Mouse (Mus musculus) gastrocnemius, adult 8-10 months (tissue): Measurements from ENCODE around the gene Nkiras1. TPM values are rescaled to one million over a fixed set of nuclear protein-coding genes. Genes with fewer than 3 reads are reported as not detected.

Experiments used
- DNase-seq, 2 experiments: peaks; one replicate each; pipeline ENCODE4 v3.0.0; 2022; ENCODE audit warnings: low spot score in 2 of 2
- total RNA-seq, 4 experiments: library from RNA; stranded (reverse); gene quantifications; 2 replicates each; pipeline ENCODE4 v1.2.4; 2022

The Nkiras1 gene
- total RNA-seq, 4 experiments from 2014 or later, result 31.0 to 33.9 (median 31.8) TPM

- DNase-seq, result no peak
Measured at GRCm38 (mm10) chr14:18274526-18274925, 3.6 kb downstream of the Nkiras1 start.

DNA sequence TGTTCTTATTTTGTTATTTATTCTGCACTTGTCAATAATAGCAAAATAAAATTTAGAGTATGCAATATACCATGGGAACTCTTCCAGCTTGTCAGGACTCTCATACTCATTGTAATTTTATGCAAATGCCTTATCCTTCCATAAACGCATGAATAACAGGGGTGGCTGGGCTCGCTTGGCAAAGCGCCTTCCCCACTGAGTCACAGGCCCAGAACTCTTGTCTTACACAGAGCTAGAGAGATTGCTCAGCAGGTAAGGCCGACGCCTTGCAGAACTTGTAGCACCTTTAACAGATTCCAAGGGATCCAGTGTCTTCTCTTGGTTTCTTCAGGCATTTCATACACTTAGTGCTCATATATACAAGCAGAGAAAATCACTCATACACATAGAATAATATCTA lies 9.4 kb downstream of the Nkiras1 start:
- no peak for DNase-seq

- no peak for DNase-seq
Measured at GRCm38 (mm10) chr14:18284581-18284980, 13.6 kb downstream of the Nkiras1 start.

- no peak for DNase-seq
Measured at GRCm38 (mm10) chr14:18285476-18285875, 14.5 kb downstream of the Nkiras1 start.

DNA sequence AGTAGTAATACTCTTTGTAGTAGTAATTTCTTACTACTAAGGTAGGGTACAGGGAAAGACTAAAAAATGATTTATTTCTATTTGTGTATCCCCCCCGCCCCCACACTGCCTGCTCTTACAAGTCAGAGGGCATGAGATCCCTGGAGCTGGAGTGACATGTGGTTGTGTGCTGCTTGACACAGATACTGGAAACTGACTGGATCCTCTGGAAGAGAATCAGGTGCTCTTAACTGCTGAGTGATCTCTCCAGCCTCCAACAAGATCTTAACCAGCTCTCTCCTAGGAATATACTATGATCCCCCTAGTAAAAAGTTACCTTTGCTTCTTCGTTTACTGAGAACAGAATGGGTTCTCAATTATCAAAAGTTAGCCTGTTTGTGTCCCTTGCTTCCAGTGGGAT lies 15.5 kb downstream of the Nkiras1 start:
- DNase-seq, result no peak

- DNase-seq, result no peak
Measured at GRCm38 (mm10) chr14:18287391-18287790, 16.5 kb downstream of the Nkiras1 start.

GRCm38 (mm10) chr14:18292111-18292510 lies 21.2 kb downstream of the Nkiras1 start:
- no peak for DNase-seq

DNA sequence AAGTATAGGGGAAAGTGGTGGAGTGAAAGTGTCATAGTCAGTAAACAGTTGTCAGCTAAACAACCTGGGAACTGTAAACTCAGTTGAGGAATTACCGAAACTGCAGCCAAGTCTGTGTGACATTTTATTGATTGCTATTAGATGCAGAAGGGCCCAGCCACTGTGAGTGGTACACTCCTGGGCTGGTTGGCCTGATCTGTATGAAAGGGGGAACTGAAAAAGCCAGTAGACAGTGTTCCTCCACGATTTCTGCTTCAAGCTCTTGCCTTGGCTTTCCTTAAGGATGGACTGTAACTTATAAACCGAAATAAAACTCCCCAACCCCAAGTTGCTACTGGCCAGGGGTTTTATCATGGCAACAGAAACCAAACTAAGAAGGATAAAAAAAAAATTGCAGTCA lies 21.6 kb downstream of the Nkiras1 start:
- no peak for DNase-seq

DNA sequence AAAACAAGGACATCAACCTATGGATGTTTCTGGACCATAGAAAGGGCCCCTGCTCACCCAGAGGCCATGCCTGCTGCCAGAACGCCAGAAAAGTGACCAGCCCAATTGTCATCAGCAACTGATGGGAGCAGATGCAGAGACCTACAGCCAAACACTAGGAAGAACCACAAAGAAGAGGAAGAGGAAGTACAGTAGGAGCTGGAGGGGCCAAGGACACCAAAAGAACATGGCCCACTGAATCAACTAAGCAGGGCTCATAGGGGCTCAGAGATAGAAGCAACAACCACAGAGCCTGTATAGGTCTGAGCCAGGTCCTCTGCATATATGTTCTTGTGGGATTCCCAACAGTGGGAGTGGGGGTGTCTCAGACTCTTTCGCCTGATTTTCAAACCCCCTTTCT lies 26.5 kb downstream of the Nkiras1 start:
- no peak for DNase-seq

DNA sequence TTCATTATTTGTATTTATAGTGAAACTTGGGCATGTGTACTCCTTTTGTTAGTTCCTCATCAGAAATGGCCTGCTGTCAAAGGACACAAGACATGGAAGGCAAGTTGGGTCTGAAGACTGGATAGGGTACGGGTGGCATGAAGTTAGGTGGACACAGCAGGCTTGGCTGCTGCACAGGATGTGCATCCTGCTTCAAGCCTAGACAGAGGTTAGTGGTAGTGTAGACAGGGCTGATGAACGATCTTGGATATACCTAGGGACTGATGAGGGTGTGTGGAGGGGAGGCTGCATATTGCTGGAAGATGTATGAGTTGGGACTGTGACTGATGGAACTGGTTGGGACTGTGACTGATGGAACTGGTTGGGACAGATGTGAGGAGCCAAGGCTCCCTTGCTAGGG lies 27.9 kb downstream of the Nkiras1 start:
- DNase-seq, result no peak

DNA sequence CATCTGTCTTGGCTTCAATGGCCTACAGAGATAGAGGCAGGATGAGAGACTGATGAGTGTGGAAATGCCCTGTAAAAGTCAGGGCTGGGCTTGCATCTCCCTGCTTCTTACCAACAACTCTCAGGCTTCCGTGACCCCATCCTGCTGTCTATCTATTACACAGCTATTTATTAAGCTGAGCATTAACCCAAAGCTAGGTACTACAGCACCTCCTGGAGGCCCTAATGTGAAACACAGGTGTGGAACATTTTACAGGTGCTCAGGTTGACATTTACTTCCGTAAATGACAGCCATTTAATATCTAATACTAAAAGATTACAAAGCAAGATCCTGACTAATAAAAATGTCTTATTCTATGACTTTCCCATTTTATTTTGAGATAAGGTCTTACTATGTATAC lies 29.7 kb downstream of the Nkiras1 start:
- no peak for DNase-seq

- DNase-seq, result no peak
Measured at GRCm38 (mm10) chr14:18301591-18301990, 30.7 kb downstream of the Nkiras1 start.

DNA sequence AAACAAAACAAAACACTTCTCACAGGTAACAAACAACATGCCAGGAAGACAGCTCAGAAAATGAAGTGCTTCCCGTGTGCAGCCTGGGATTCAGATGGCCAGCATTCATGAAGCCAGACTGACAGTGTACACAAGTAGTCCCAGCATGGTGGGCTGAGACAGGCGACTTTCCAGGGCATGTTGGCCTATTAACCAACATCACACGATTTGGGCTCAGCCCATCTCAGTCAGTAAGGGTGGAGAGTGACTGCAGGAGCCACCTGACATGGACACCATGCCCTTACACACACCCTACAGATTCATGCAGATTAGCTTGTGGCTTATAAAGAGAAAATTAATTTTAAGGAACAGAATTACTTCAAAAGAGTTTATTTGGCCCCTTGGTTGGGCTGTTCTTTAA lies 31.8 kb downstream of the Nkiras1 start:
- peak in 1 of 2 experiments; percentile 21 for DNase-seq

DNA sequence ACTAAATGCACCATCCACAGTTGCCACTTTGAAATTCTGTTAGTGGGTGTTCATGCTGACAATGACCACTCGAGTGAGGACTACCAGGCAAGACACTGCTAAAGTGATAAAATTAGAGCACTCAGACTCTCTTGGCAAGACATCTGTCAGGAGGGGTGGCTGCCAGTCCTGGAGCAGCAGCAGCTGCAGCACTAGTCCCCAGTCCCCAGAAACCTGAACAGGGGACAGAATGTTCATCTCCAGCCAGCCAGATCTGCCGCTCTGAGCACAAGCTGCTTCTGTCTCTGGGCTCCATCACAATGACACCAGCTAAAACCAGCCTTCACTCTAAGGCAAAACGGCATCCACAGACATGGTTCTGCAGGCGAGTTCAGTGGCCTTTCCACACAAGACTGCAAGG lies 32.3 kb downstream of the Nkiras1 start:
- peak; percentile 79 to 84 for DNase-seq

- no peak for DNase-seq
Measured at GRCm38 (mm10) chr14:18304165-18304564, 33.2 kb downstream of the Nkiras1 start.

DNA sequence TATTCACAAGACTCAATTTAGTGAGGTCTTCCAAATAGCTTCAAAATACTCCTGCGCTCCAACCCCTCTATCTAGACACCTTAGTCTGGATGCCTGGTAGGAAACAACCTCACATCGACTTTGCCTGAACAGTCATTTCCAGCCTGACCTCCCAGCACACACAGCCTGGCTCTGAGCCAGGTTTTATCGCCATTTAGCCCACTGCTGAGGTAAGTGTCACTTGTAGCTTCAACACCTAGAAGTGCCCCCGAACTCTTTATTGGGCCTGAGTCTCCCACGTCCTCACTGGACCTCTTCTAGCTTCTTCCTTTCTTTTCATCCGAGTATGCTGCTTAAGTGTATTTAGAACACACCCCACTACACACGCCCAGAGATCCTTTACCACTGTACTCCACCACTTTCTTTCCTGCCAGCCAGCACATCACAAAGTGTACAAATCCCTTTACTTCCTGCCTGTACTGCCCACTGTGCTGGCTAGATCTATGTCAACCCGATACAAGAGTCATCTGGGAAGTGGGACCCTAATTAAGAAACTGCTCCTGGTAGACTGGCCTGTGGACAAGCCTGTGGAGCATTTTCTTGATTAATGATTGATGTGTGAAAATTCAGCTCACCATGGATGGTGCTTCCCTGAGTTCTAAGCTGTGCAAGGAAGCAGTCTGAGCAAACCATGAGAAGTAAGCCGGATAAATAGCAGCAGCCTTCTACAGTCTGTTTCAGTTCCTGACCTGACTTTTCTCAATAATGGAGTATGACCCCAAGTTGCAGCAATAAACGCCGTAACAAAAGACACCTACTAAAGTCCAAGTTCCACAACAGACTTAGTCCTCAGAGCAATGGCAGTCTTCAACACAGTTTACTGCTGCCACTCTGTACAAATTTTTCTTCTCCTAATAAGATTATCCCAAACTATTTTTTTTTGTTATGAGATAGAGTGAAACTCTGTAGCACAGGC lies 46.8 kb downstream of the Nkiras1 start:
- DNase-seq, result no peak

DNA sequence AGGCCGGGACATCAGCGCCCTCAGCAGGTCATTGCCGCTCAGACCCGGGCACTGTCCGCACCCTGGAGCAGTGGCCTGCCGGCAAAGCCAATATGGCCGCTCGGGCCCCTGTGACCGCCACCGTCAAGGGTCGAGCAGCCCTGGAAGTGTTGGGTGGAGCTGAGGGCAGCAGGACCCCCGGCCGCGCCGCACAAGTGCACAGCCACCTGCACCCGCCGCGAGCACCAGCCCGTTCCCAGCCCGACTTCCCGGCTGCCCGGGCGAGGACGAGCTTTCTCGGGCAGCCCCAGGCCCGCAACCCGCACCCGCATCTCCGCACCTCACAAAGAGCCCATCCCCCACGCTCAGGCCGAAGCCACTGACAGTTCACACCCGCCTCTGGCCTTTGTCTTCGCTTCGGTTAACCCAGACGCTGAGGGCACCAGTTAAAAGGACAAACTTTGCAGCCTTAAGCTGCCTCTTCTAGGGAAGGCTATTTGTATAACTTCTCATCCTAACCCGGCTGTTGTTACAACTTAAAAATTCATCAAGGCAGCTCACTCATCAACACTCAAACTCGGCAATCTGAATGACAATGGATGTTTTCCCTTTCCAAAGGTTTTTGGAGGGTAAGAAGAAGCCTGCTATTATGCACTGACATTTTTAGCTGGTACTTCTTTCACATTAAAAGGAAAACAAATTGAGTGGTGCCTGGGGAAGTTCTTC lies 56.2 kb downstream of the Nkiras1 start:
- DNase-seq, result peak in 1 of 2 experiments; percentile 13

- DNase-seq, result peak in 1 of 2 experiments; percentile 6
Measured at GRCm38 (mm10) chr14:18330789-18331692, 60.1 kb downstream of the Nkiras1 start.

DNA sequence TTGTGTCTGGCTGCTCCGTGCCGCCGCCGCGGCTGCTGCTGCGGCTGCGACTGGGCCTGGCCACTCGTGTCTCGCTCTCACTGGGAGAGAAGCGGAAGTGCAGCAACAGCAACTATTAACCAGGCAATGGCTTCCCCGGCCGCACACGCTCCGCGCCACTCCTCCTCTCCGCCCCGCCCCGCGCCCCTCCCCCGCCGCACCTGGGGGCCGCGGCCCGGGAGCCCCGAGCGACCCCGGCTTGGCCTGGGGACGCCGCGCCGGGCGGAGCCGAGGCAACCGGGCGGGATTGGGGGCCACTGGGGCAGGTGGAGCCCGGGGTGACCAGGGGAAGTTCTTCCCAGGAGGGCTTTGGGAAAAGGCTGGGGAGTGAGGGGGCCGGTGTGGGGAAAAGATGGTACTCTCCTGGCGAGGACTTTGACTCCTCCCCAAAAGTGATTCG lies 60.8 kb downstream of the Nkiras1 start, which contains the start of gene Ube2e1:
Ube2e1 (minus strand) TSS at position 167 of the 439 bp plus-strand sequence.
- peak; percentile 46 to 50 for DNase-seq
